Mouse (Mus musculus) heart, adult 2 months (tissue): ENCODE measurements around the gene Cd40lg.

Source experiments
- CTCF ChIP-seq: fragments of 200-600 bp; IDR thresholded peaks from 2 replicates; pipeline ENCODE4 v1.8.1; 2022; ENCODE audit warnings: antibody characterized with exemption, mild to moderate bottlenecking, moderate library complexity
- EP300 ChIP-seq: fragments of 200-500 bp; IDR thresholded peaks from 2 replicates; pipeline ENCODE4 v1.6.1; 2011; ENCODE audit warnings: low read depth, low read length, control low read depth; ENCODE audit not compliant: insufficient read depth
- POLR2A ChIP-seq: fragments of 200-500 bp; IDR thresholded peaks from 2 replicates; pipeline ENCODE4 v1.6.1; 2011; ENCODE audit warnings: mild to moderate bottlenecking, low read depth, low read length, control low read depth; ENCODE audit not compliant: insufficient read depth

GRCm38 (mm10) chrX:57223301-57223700, 11.4 kb downstream of the Cd40lg start:
- TF ChIP-seq POLR2A (no peak), CTCF (no peak), EP300 (no peak)
